Mouse (Mus musculus) gastrocnemius, postnatal 14 days (tissue): ENCODE results near the gene Apoa2. TPM values are rescaled to one million over a fixed set of nuclear protein-coding genes. Genes with fewer than 3 reads are reported as not detected.
"Not testable (repeated sequence)": the region's sequence is repeated elsewhere in the genome, so short reads cannot be mapped to it uniquely, and the experiment has no call there.

ENCODE experiments used
- DNase-seq: peaks from one replicate; pipeline ENCODE4 v3.0.0; 2021; ENCODE audit warnings: mixed read lengths
- intact Hi-C: fragments of 180-260 bp; cut with DNase I; formaldehyde crosslinking; loops from one replicate; pipeline ENCODE4 v1.15.1; 2025; ENCODE audit warnings: low total_unique reads
- total RNA-seq, 2 experiments: library from RNA; stranded (reverse); gene quantifications; 2 replicates each; pipeline ENCODE4 v1.2.3; 2021

The Apoa2 gene
- total RNA-seq, 2 experiments from 2014 or later: not detected

DNA sequence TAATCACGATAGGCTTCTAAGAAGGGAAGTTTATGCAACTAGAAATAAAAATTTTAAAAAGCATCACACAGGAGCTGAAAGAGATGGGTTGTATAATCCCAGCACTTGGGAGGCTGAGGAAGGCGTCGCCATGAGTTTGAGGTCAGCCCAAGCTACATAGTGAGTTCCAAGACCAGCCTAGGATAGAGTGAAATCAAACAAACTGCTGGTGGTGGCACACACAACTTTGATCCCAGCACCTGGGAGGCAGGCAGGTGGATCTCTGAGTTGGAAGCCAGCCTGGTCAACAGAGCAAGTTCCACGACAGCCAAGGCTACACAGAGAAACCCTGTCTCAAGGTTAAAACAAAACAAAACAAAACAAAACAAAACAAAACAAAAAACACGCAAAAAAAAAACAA is 7.5 kb downstream of the Apoa2 start:
- DNase-seq: no peak
- intact Hi-C loops: no loop called here

DNA sequence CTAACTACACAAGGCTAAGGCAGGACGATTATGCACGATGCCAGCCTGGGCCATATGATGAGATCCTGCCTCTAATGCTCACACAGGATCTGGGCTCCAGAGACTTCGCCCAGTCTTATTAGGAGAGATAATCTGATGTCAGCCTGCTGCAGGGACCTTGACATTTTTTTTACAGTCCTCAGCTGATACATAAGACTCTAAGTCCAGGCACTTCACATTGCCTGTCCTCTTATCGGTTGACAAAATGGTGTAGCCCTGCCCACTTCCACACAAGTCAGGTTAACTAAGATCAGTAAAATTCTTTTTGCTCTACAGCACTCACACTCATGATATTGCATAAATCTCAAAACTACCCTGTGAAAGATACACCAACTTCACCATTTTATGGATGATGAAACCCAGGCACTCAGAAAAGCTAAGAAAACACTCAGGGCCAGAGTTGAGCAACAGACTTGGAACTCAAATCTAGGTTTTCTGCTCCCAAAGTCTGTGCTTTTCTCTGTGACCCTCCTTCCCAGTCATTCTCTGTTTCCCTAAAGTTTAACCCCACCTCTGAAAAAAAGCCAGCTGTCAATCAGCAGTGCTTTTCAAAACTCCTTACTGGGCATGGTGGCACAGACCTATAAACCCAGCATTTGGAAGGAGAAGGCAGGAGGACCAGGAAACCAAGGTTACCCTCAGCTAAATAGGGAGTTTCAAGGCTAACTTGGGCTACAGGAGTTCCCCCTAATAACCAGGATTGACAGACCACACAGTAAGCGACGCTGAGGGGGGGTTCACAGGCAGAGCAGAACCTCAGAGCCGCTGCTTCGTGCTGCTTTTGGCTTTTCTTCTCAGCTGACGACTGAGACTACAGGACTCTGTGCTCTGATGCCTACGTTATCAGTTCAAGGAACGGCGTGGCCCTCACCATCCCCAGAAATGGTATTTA is 8.2 kb downstream of the Apoa2 start:
- DNase-seq: no peak

DNA sequence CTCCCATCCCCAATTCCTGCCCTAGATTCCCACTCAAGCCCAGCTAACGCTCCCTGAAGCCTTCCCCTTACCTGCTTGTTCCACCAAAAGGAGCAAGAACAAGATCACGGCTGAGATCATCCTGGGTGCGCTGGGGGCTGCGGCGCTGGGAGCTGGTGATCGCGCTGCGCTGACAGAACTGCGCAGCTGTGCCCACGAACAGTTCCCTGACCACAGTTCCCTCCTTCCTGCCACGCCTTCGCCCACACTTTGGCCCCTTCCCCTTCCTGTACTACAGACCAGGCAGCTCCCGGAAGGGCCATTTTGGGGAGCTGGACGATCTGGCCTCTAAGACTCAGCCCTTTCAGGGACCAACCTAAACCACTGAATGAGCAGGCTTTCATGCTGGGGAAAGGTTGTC is 9.3 kb downstream of the Apoa2 start, which contains the start of gene Fcer1g:
TSS of gene Fcer1g (minus strand) at position 240 of the 400 bp plus-strand sequence.
- intact Hi-C loops: no loop called here
- DNase-seq: no peak

More for the DNA sequence above, 8.2 kb downstream of the Apoa2 start:
- intact Hi-C loops: no loop called here

DNA sequence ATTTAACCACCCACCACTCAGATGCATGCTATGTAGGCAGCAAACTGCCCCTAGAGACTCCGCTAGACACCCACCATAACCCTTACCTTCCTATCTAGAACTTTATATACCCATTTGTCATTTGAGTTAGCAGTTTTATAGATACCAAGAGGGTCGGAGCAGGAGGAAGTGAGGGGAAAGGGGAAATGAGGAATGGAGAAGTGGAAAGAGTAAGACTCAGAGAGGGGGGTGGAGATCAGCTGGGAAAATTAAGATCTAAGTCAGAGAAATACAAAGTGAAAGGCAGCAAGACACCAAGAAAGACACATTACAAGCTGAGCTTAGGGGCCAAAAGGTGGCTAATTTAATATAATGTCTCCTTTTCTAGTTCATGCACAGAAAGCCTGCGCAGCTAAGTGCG is 9.7 kb downstream of the Apoa2 start:
- no peak for DNase-seq
- intact Hi-C loops: no loop called here

DNA sequence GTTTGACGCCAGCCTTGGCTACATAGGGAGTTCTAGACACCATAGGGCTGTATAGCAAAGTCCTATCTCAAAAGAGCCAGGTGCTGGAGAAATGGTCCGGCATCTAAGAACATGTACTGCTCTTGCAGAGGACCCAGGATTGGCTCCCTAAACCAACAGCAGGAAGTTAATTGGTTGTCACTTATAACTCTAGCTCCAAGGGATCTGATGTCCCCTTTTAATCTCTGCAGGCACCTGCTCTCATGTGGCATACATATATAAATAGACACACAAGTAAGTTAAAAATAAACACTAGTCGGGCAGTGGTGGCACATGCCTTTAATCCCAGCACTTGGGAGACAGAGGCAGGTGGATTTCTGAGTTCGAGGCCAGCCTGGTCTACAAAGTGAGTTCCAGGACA is 10.9 kb downstream of the Apoa2 start:
- intact Hi-C loops: no loop called here
- DNase-seq: no peak

DNA sequence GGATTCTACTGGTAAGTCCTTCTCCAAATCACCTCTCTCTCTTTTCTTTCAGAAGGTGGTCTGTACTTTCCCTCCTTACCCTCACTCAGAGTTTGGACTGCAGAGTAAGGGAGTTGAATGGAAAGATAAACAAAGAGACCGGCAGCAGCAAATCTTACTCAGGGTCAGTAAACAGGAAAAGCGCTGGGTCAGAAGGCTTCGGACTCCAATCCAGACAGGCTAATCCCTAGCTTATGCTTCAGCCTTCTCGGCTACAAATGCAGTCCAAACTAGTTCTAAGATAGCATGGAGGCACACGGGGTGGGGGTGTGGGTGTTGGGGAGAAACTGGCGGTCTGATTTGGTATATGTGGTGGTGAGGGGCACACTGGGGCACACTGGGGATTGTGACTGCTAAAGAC is 12.6 kb downstream of the Apoa2 start:
- intact Hi-C loops: no loop called here
- DNase-seq: no peak

DNA sequence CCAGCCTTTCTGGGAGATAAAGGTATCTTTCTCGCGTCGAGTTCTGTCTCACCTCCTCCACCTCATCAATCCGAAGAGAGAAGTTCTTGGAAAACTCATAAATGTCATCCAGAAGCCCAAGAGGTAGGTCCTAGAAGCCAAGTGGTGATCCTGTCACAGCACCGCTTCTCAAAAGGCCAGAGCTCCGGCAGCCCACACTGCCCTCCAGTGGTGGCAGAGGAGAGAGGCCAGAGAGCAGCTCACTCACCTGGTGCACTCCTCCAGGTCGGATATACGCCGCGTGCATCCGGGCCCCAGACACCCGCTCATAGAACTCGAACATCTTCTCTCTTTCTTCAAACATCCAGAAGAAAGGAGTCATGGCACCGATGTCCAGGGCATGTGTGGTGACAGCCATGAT is 13.6 kb downstream of the Apoa2 start:
- DNase-seq: peak; percentile 50
- intact Hi-C loops: no loop called here

DNA sequence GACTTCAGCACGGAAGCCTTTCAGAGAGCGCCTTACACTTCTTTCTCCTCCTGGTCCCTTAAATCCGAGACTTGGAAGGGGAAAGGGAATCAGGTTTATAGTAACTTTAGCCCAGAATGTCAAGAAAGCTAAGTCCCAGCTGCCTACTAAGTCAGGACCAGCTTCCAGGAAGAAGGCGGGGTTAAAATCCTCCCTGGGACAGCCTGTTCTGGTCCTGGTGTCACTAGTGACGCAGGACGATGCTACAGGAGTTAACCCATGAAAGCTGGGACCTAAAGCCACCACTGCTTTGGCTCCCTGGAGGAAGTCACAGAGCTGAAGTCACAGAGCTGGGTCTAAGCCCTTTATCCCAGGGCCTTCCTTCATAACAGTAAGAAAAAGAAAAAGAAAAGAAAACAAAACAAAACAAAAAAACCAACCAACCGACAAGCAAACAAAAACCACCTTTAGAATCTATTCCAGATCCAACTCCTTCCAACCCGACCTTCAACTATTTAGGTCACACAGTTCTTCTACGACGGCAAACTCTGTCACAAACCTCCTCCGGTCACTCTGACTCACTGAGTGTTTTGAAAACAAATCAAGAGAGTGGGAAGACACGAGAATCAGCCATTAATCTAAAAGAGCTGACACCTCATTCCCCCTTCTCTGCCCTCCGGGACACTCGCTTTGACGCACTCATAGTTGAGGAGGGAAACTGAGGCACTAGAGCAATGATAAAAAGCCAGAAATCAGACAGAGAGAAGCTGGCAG is 15.3 kb downstream of the Apoa2 start:
- intact Hi-C loops: no loop called here
- no peak for DNase-seq

DNA sequence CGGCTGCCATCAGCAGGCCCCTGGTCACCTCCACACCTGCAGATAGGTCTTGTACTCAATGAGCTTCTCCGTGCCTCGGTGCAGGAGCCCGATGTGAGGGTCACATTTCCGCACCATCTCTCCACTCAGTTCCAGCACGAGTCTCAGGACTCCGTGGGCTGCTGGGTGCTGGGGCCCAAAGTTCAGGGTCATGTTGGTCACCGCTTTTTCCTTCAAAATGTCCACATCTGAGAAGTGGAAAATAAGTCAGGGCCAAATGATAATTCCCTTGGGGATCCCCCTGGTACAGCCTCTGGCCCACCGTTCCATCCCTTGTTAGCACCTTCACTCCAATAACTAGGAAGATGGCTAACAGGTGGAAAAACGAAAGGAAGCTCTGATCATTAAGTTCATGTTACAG is 16.1 kb downstream of the Apoa2 start:
- DNase-seq: no peak
- intact Hi-C loops: no loop called here

DNA sequence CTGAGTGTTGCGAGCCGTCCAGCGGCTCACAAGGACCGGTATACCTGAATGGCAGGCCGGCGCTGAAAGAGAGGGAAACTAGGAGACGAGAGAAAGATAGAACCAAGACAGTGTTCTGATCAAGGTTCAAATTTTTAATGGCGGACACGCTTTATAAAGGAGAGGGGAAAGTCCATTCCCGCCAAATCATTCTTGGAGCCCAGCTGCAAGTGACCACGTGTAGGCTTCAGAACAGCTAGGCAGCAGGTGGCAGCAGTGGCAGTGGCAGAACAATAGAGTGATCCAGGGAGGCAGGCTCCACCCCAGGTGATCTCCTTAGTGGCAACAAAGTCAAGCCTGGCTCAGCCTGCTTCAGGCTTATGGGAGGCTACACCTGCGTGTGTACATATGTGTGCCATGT is 17.1 kb downstream of the Apoa2 start:
- intact Hi-C loops, DNase-seq: not testable (repeated sequence)

DNA sequence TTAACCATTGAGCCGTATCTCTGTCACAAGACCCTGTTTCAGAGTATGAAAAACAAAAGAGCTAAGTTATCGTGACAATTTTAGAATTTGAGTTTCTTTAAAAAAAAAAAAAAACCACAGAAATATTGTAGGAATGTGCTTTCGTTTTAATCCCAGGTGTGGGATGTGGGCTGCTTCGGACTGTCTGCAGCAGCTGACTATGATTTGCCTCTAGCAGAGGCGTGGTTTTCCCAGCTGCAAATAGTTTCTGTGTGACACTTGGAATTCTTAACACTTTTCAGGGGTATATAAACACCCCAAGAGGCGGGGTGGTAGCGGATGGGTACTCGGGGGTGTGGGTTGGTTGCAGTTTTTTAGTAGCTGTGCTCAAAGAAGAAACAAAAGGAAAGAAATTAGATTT is 20.5 kb downstream of the Apoa2 start:
- no peak for DNase-seq
- intact Hi-C loops: no loop called here

DNA sequence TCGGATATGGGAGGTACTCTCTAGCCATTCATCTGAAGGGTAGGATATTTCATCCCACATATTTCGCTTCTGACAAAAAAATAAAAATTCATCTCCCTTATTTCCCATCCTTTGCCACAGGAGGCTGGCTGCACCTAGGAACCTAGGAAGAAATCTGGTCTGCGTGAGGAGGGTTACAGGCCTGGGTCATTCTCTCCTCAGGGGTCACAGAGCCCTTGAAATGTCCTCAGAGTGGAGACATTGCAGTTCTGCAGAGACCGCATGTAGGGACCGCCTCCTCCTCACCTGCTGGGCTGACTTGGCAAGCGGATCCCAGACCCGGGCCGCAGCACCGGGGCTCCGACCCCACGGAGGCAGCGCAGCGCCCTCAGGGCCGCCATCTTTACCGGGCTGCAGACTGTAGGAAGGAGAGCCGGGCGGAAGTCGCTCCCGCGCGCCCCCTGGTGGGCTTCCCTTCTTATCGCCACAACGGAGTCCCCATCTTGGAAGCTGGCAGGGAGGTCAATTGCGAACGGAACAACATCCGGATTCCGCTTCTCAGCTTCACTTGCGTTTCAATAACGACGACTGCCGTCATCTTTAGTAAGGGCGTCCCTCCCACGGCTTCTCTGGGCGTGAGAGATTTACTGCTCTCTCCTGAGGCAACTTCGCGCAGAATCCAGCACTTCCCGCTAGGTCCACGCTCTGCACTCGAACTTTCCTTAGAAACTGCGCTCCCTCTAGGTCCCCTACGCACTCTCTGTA is 22.0 kb downstream of the Apoa2 start:
- DNase-seq: peak; percentile 96
- intact Hi-C loops: no loop called here

DNA sequence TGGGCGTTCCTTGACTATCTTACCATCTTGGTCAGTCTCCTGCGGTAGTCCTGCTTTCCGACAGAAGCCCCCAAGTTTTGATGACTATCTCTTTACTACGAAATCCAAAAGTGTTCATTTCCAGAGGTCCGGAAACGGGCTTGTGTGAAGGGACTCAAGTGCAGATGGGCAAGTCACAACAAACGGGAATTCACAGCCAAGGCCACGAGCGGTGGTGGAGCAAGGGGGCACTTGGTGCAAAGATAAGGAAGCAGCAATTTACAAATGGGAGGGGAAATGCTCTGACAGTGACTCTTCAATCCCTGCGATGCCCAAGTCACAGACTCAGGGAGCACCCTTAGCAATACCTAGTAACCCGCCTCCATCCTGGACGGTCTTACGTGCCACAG is 22.6 kb downstream of the Apoa2 start:
- no peak for DNase-seq
- intact Hi-C loops: no loop called here

DNA sequence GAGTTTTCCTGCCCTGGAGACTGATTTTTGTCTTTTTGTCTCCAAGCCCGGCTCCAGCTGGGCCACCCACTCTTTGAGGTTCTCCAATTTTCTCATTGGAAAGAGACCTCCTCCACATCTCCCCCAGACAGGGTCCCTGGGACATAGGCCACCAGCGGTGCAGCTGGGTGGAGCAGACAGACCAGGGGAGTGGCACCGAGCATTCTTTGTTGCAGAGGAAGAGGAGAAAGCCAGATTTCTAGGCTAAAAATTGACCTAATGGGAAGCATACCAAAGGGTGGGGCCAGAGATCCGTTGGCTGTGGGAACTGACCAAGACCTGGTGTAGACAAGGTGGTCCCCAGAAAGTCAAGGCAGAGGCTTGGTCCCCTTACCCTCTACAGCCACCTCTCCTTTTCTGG is 23.1 kb downstream of the Apoa2 start:
- intact Hi-C loops: no loop called here
- no peak for DNase-seq

DNA sequence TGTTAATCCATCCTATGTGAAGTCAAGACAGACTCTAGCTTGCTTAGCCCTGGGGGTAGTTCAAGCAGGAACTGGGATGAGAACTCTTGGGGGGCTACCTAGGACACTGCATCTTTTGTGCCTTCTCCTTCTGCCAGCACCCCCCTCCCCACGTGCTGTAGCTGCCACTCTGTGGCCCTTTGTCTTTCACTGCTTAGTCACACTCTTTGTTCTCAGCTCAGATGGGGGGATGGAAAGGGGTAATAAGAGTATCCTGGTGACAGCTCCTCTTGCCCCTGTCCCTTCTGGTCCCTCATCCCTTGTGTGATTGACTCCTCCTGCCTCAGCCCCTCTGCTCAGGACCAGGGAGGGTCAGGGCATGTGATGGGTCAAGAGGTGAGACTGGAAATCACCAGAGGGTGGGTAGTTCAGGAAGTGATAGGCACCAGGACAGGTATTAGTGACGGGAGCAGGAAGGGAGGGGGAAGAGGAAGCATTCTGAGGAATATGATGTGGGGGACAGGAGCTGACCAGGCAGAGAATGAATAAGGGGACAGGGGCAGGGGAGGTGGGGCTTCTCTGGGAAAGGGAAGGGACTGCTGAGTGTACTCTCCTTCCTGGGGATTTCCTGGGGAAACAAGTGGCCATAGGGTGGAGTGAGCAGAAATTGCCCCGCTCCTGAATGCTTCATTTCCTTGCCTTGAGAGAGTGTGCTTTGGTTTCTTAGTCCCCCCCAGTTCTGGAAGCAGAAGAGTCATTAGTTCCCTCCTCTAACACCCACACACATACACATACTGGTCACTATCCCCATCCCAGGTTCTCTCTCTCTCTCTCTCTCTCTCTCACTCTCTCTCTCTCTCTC is 23.8 kb downstream of the Apoa2 start:
- DNase-seq: no peak
- intact Hi-C loops: no loop called here

DNA sequence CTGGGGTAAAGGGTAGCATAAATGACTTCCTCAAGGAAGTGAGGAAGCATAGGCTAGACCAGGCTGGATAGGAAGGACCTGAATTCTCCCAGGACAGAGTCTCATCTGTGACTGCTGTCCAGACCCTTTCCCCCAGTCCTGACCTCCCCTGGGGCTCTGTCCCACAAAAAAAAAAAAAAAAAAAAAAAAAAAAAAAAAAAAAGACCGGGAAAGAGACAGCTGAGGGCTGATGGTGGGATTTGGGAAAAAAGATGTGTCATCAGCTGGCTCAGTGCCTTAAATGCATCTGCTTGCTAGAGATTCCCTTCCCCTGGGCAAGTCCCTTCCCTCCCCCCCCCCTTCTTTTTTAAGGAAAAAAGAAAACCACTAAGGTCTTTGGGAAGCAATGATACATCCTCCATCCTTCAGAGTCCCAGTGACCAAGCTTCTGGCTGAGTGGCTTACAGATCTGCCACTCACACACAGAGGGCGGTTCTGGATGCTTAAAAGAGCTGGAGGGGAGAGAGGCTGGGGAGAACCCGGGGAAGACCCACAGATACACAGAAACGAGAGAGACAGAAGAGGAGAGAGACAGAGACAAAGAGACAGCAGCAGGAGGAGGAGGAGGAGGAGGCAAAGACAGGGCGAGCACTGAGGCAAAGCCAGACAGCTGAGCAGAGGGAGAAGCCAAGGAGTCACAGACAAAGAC is 25.2 kb downstream of the Apoa2 start, which contains the start of gene Adamts4:
TSS of gene Adamts4 (plus strand) at position 509 of the 688 bp plus-strand sequence.
- intact Hi-C loops: no loop called here
- DNase-seq: peak; percentile 59

DNA sequence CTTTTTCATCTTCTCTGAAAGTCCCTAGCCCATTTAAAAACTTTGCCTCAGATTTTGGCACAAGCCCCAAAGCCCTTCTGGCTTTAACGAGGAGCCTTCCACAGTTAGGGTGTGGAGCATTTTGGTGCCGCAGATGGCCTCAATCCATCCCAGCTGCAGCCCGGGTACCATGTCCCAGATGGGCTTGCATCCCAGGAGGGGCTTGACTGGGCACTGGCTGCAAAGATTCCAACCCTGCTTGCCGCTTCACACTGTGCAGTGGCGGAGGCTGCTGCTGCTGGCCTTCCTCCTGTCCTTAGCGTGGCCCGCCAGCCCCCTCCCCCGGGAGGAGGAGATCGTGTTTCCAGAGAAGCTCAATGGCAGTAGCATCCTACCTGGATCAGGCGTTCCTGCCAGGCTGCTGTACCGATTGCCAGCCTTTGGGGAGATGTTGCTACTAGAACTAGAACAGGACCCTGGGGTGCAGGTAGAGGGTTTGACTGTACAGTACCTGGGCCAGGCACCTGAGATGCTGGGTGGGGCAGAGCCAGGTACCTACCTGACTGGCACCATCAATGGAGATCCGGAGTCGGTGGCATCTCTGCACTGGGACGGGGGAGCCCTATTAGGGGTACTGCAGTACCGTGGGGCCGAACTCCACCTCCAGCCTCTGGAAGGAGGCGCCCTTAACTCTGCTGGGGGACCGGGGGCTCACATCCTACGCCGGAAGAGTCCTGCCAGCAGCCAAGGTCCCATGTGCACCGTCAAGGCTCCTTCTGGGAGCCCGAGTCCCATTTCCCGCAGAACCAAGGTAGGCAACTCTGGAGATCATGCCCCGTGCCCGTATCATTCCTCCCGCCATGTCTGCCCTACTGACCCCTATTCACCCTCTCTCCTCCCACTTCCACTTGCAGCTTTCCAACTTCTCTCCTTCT is 26.1 kb downstream of the Apoa2 start, which contains the start of gene Ndufs2:
TSS of gene Ndufs2 (minus strand) at position 709 of the 914 bp plus-strand sequence.
- DNase-seq: peak; percentile 52
- intact Hi-C loops: no loop called here
